Comparison of ENCODE assay signal across 24 mouse cellular contexts in the genomic region with DNA sequence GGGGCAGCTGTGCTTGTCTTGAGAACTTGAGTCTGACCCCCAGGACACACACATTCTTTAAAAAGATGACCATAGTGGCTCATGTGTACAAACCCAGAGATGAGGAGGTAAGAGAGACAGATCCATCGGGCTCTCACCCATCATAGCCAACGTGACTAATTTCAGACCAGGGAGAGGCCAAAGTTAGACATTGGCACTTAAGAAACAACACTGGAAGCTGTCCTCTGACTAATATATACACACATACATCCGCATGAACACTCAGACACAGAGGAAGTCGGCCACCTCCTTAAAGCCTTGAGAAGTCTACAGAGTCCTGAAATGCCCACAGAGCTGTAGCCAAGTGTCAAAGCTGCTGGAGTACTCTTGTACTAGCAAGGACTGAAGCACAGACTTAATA.
A peak's percentile ranks its signal among the peaks of the same experiment; 100 is the strongest.
DNase-seq lines count a peak whose midpoint lies in the region; ATAC-seq and TF ChIP-seq lines count a peak whose summit lies in the region.
"Had no signal": no experiment of that assay in that cellular context is flagged by ENCODE, and none has a peak within 500 bp of the region (broad histone marks: within the 10 kb centered on the region; RNA-seq: fewer than 3 reads in every experiment).

No protein-coding gene starts in this region.

- no peak for DNase-seq in hindbrain, embryonic 10.5 days (ENCODE audit: low spot score)
- DNase-seq in hindbrain, embryonic 11.5 days (ENCODE audit: low spot score): no peak
- DNase-seq in lung, postnatal 0 days (ENCODE audit: low spot score): peak; percentile 22
- no peak for DNase-seq in lung, postnatal 10 days
- DNase-seq in midbrain, embryonic 10.5 days (ENCODE audit: low spot score): no peak
- DNase-seq: adrenal gland, adult 2 months; adrenal gland, postnatal 14 days; cerebellum, adult 11 months; cerebellum, adult 2 months; cerebellum, adult 9-11 months; cerebellum, postnatal 25 days; gastrocnemius, postnatal 10 days; gastrocnemius, postnatal 36 days; heart, postnatal 36 days had no signal

- no peak for ATAC-seq in hindbrain, embryonic 11.5 days (ENCODE audit: low FRiP score)
- ATAC-seq in lung, postnatal 0 days: peak; percentile 52
- no peak for ATAC-seq in midbrain, embryonic 15.5 days (replicated peaks)
- ATAC-seq: CD4-positive, CD25-positive, alpha-beta regulatory T cell, adult 4 months; inflammation-experienced regulatory T-cells, adult 6 months had no signal

- no peaks in the 10 kb centered on the region for H3K36me3 ChIP-seq in hindbrain, embryonic 10.5 days
- H3K36me3 ChIP-seq in hindbrain, embryonic 11.5 days (ENCODE audit: control insufficient read depth, insufficient read depth, low read length): no peaks in the 10 kb centered on the region
- H3K36me3 ChIP-seq in lung, postnatal 0 days (ENCODE audit: insufficient read depth, low read length): no peaks in the 10 kb centered on the region
- H3K36me3 ChIP-seq in midbrain, embryonic 10.5 days: no peaks in the 10 kb centered on the region
- no peaks in the 10 kb centered on the region for H3K36me3 ChIP-seq in midbrain, embryonic 15.5 days (replicated peaks)
- H3K36me3 ChIP-seq: embryonic facial prominence, embryonic 12.5 days; embryonic facial prominence, embryonic 15.5 days; forebrain, embryonic 12.5 days; forebrain, embryonic 15.5 days; hindbrain, embryonic 12.5 days had no signal

- H3K27me3 ChIP-seq in hindbrain, embryonic 10.5 days (ENCODE audit: insufficient read depth, poor library complexity, severe bottlenecking): no peaks in the 10 kb centered on the region
- H3K27me3 ChIP-seq in hindbrain, embryonic 11.5 days (ENCODE audit: control insufficient read depth, insufficient read depth, low read length): no peaks in the 10 kb centered on the region
- H3K27me3 ChIP-seq in lung, postnatal 0 days (replicated peaks; ENCODE audit: insufficient read depth, low read length): no peaks in the 10 kb centered on the region
- no peaks in the 10 kb centered on the region for H3K27me3 ChIP-seq in midbrain, embryonic 10.5 days (ENCODE audit: low read depth, poor library complexity, severe bottlenecking)
- no peaks in the 10 kb centered on the region for H3K27me3 ChIP-seq in midbrain, embryonic 15.5 days (replicated peaks)
- H3K27me3 ChIP-seq: embryonic facial prominence, embryonic 12.5 days; embryonic facial prominence, embryonic 15.5 days; forebrain, embryonic 12.5 days; forebrain, embryonic 15.5 days; hindbrain, embryonic 12.5 days had no signal

- peak; percentile 52; the same call in 1 of the 2 replicates for TF ChIP-seq EP300 in lung, postnatal 0 days (IDR thresholded peaks at IDR 0.05)

- no peak overlapping the region for H3K4me3 ChIP-seq in hindbrain, embryonic 10.5 days
- no peak overlapping the region for H3K4me3 ChIP-seq in hindbrain, embryonic 11.5 days (ENCODE audit: low read depth, low read length)
- no peak overlapping the region for H3K4me3 ChIP-seq in lung, postnatal 0 days (ENCODE audit: low read depth, low read length)
- H3K4me3 ChIP-seq in midbrain, embryonic 10.5 days: no peak overlapping the region
- no peak overlapping the region for H3K4me3 ChIP-seq in midbrain, embryonic 15.5 days
- H3K4me3 ChIP-seq: embryonic facial prominence, embryonic 12.5 days; embryonic facial prominence, embryonic 15.5 days; forebrain, embryonic 12.5 days; forebrain, embryonic 15.5 days; hindbrain, embryonic 12.5 days had no signal

- no peaks in the 10 kb centered on the region for H3K9me3 ChIP-seq in hindbrain, embryonic 10.5 days
- H3K9me3 ChIP-seq in hindbrain, embryonic 11.5 days (ENCODE audit: control insufficient read depth, low read length): no peaks in the 10 kb centered on the region
- H3K9me3 ChIP-seq in lung, postnatal 0 days (ENCODE audit: low read length): no peaks in the 10 kb centered on the region
- H3K9me3 ChIP-seq in midbrain, embryonic 10.5 days (replicated peaks): no peaks in the 10 kb centered on the region
- H3K9me3 ChIP-seq in midbrain, embryonic 15.5 days: no peaks in the 10 kb centered on the region
- H3K9me3 ChIP-seq: embryonic facial prominence, embryonic 12.5 days; embryonic facial prominence, embryonic 15.5 days; forebrain, embryonic 12.5 days; forebrain, embryonic 15.5 days; hindbrain, embryonic 12.5 days had no signal

- no peak for TF ChIP-seq CTCF in lung, postnatal 0 days (IDR thresholded peaks at IDR 0.05)

- peaks cover 7% of the 10 kb centered on the region; the same call in 1 of the 2 replicates for H3K4me1 ChIP-seq in hindbrain, embryonic 10.5 days (replicated peaks)
- H3K4me1 ChIP-seq in hindbrain, embryonic 11.5 days (replicated peaks; ENCODE audit: control insufficient read depth, insufficient read depth, low read length): 0 out of 2 replicates have a peak, but pooled peaks cover 2% of the 10 kb centered on the region
- no peaks in the 10 kb centered on the region for H3K4me1 ChIP-seq in lung, postnatal 0 days (ENCODE audit: insufficient read depth, low read depth, low read length)
- H3K4me1 ChIP-seq in midbrain, embryonic 10.5 days: peaks cover 12% of the 10 kb centered on the region
- H3K4me1 ChIP-seq in midbrain, embryonic 15.5 days: peaks cover 7% of the 10 kb centered on the region
- H3K4me1 ChIP-seq: embryonic facial prominence, embryonic 12.5 days; embryonic facial prominence, embryonic 15.5 days had no signal

- H3K9ac ChIP-seq in hindbrain, embryonic 11.5 days (ENCODE audit: low read depth, low read length): no peak overlapping the region
- H3K9ac ChIP-seq in lung, postnatal 0 days (replicated peaks; ENCODE audit: low read depth): no peak overlapping the region
- no peak overlapping the region for H3K9ac ChIP-seq in midbrain, embryonic 15.5 days
- H3K9ac ChIP-seq: embryonic facial prominence, embryonic 12.5 days; embryonic facial prominence, embryonic 15.5 days; forebrain, embryonic 12.5 days; forebrain, embryonic 15.5 days; hindbrain, embryonic 12.5 days had no signal

- H3K27ac ChIP-seq in hindbrain, embryonic 10.5 days: 0 out of 2 replicates have a peak overlapping the region, but pooled peaks have one; percentile 45
- H3K27ac ChIP-seq in hindbrain, embryonic 11.5 days (ENCODE audit: low read depth, low read length): no peak overlapping the region
- H3K27ac ChIP-seq in lung, postnatal 0 days (ENCODE audit: low read length): no peak overlapping the region
- peak overlapping the region; percentile 57 for H3K27ac ChIP-seq in midbrain, embryonic 10.5 days (replicated peaks)
- H3K27ac ChIP-seq in midbrain, embryonic 15.5 days: no peak overlapping the region
- H3K27ac ChIP-seq: embryonic facial prominence, embryonic 12.5 days; embryonic facial prominence, embryonic 15.5 days; forebrain, embryonic 12.5 days; hindbrain, embryonic 12.5 days; hindbrain, postnatal 0 days had no signal

- WGBS in hindbrain, embryonic 10.5 days: 91% methylated on average over 4 of the region's 4 CpGs
- WGBS in hindbrain, embryonic 11.5 days: 92% methylated on average over 4 of the region's 4 CpGs
- 53% methylated on average over 4 of the region's 4 CpGs for WGBS in lung, postnatal 0 days
- WGBS in midbrain, embryonic 10.5 days: 93% methylated on average over 4 of the region's 4 CpGs
- 92% methylated on average over 4 of the region's 4 CpGs for WGBS in midbrain, embryonic 15.5 days

- no peak overlapping the region for H3K4me2 ChIP-seq in hindbrain, embryonic 11.5 days (replicated peaks; ENCODE audit: low read depth, low read length)
- no peak overlapping the region for H3K4me2 ChIP-seq in lung, postnatal 0 days (replicated peaks; ENCODE audit: low read depth, low read length)
- no peak overlapping the region for H3K4me2 ChIP-seq in midbrain, embryonic 15.5 days
- H3K4me2 ChIP-seq: embryonic facial prominence, embryonic 12.5 days; embryonic facial prominence, embryonic 15.5 days; forebrain, embryonic 12.5 days; forebrain, embryonic 15.5 days; heart, embryonic 11.5 days; hindbrain, embryonic 12.5 days had no signal

Comparison
In these comparisons a context has a peak if more than half of its experiments do, and no peak if none do; other contexts are left out.
1. H3K27ac ChIP-seq: peak in hindbrain, embryonic 10.5 days (single experiment) and midbrain, embryonic 10.5 days (single experiment); none in hindbrain, embryonic 11.5 days (single experiment), lung, postnatal 0 days (single experiment) and midbrain, embryonic 15.5 days (single experiment).